Mouse (Mus musculus) thymus, adult 2 months (tissue): Measurements from ENCODE around the gene Ap1m2.

Source experiments
- CTCF ChIP-seq: fragments of 200-500 bp; IDR thresholded peaks from 2 replicates; pipeline ENCODE4 v1.5.1; 2012; ENCODE audit warnings: mild to moderate bottlenecking, control low read depth, low read length, moderate library complexity, borderline replicate concordance; ENCODE audit not compliant: control insufficient read depth, poor library complexity, insufficient read depth; ENCODE audit errors: extremely low read depth
- POLR2A ChIP-seq: fragments of 200-500 bp; IDR thresholded peaks from 2 replicates; pipeline ENCODE4 v1.6.1; 2012; ENCODE audit warnings: mild to moderate bottlenecking, low read length, control low read depth, moderate library complexity; ENCODE audit not compliant: control insufficient read depth, poor library complexity, insufficient read depth; ENCODE audit errors: extremely low read depth

DNA sequence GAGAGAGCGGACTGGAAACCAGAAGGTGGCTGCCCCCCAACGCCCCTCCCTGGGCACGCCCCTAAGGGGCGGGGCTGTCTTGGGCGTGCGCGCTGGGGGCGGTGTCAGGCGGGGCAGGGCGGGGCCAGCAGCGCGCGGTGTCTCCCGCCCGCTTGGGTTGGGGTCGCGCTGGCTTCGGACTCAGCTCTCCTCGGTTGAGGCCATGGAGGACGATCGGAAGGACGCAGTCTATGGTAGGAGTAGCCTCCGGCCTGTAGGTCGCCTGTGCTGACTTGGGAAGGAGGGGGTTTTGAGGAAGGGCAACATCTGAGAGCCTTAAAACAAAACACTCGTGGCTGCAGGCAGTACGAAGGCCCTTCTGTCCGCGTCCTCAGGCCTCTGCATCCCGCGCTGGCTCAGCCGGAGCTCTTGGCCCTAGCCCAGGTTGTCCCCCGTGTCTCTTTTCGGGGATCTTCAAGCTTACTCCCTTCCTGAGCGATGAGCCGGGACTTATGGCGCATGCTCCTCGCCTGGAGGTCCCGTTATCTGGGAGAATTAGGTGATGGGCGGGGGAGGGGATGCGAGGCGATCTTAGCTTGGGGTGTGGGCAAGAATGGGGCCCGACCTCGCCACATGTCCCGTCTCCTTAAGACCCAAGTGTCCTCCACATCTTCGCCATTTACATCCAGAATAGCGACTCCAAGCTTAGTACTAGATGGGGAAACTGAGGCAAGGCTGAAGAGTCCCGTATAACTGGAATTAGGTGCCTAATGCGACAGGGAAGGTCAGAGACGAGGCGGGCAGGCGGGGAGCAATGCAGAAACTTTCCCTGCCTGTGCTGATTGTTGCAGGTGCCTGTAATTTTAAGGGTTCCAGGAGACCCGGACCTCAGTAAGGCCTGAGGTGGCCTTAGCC, 8.7 kb upstream of the Ap1m2 start, which contains the start of gene Slc44a2:
- TF ChIP-seq CTCF (peak; percentile 52; the same call in 1 of the 2 replicates), POLR2A (peak; percentile 95)
